Mouse (Mus musculus): ENCODE measurements around the gene Olfr209.
A peak's percentile ranks its signal among the peaks of the same experiment; 100 is the strongest.
"Not testable (repeated sequence)": the region's sequence is repeated elsewhere in the genome, so short reads cannot be mapped to it uniquely, and the experiment has no call there.

Gene Olfr209

GRCm38 (mm10) chr16:59363893-59364292 lies at the start of gene Olfr209:
Olfr209 (minus strand) TSS chr16:59363993.
- no peak for DNase-seq (ENCODE audit: low read depth, low spot score)

DNA sequence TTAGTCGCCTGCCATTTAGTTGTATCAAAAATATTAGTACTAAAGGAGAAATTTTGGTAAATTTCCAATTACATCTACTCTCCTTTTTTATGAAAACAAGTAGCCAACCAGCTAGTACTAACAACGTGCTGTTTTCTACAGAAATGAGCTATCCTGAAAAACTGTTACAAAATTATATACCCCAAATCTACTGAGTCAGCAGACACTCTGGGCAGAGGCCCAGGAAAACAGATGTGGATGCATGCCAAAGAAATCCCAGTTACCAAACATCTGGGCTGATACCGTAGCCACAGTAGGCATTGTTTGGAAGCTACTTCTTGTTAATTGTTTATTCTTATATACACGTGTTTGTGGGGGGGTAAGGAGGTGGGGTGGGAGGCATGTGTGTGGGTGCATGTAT lies 49.7 kb upstream of the Olfr209 start:
- DNase-seq (ENCODE audit: low read depth, low spot score): no peak

- DNase-seq (ENCODE audit: low read depth, low spot score): no peak
These were observed 46.0 kb upstream of the Olfr209 start for GRCm38 (mm10) chr16:59409800-59410199.

DNA sequence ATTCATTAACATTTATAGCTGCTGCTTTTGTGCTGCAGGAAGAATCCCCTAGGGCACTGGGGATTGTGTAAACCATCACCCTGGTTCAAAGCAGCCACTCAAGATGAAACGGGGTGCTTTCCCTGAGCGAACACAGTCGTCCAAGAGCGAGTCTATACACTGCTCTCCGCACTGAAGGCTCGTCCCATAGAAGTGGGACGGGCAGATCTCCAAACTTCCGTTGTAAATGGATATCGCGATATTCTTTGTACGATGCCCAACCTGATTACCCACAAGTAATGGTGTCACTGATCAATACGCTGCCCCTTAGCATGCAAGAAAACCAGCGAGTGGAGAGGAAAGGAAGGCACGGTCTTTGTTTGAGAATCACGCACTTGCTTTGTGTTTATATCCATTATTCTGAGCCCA lies 45.6 kb upstream of the Olfr209 start:
- DNase-seq (ENCODE audit: low read depth, low spot score): no peak

- no peak for DNase-seq (ENCODE audit: low read depth, low spot score)
These were observed 43.2 kb upstream of the Olfr209 start, which contains the start of gene Gabrr3 for GRCm38 (mm10) chr16:59407032-59407431. Gabrr3 (plus strand) TSS chr16:59407332.

- DNase-seq (ENCODE audit: low read depth, low spot score): no peak
These were observed 41.0 kb upstream of the Olfr209 start for GRCm38 (mm10) chr16:59404798-59405197.

GRCm38 (mm10) chr16:59403684-59404083 lies 39.9 kb upstream of the Olfr209 start:
- DNase-seq (ENCODE audit: low read depth, low spot score): peak; percentile 34

DNA sequence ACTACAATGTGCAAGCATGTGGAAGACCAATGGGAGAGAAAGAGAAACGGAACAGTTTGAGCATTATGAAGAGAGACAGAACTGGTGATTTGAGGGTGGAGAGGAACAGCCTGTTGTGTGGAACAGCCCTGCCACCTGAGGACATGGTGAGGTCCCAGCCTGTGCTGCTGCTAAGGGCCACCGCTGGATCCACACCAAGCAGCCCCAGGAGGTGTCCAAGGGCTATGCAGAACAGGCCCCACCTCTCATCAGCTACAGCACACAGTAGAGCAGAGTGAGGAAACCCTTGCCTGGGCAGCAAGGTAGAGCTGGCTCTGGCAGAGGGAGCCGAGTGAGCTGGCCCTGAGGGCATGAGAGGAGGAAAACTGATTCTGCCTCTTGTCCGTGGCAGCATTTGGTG lies 38.2 kb upstream of the Olfr209 start:
- no peak for DNase-seq (ENCODE audit: low read depth, low spot score)

DNA sequence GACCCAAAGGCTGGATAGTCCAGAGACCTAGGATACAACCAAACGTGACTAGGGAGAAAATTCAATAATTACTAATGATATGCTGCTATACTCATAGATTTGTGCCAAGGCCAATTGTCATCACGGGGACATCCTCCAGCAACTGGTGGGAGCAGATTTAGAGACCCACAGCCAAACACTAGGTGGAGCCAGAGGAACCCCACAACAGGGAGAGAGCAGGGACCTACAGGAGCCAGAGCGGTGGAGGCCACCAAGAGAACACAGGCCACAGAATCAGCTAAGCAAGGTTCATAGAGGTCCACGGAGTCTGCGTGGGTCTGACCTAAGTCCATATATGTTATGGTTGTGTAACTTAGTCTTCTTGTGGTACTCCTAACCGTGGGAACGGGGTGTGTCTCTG lies 37.3 kb upstream of the Olfr209 start:
- DNase-seq (ENCODE audit: low read depth, low spot score): no peak

- DNase-seq (ENCODE audit: low read depth, low spot score): no peak
These were observed 29.5 kb upstream of the Olfr209 start for GRCm38 (mm10) chr16:59393300-59393699.

- no peak for DNase-seq (ENCODE audit: low read depth, low spot score)
These were observed 14.6 kb downstream of the Olfr209 start, which contains the start of gene Olfr206 for GRCm38 (mm10) chr16:59349146-59349545. Olfr206 (minus strand) TSS chr16:59349246.

DNA sequence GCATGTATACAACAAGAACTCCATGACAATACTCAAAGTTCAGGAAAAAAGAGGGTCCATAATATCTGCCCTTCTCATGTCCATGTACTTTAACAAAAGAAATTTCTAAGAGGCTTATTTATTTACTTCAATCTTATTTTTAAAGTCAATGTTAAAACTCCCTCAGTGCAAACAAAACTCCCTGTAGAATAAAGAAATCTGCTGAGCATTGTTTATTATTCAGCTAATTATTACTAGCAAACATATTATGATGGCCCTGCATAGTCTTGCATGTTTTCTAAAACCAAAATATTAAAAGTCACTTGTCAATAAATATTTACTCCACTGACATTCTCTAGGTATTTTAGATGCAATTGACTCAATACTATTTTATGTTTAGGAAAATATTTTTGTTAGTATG lies 32.8 kb downstream of the Olfr209 start, which contains the start of gene Olfr205:
Gene Olfr205, minus strand, starts transcription at position 101 of the 400 bp plus-strand sequence.
- DNase-seq (ENCODE audit: low read depth, low spot score): no peak

DNA sequence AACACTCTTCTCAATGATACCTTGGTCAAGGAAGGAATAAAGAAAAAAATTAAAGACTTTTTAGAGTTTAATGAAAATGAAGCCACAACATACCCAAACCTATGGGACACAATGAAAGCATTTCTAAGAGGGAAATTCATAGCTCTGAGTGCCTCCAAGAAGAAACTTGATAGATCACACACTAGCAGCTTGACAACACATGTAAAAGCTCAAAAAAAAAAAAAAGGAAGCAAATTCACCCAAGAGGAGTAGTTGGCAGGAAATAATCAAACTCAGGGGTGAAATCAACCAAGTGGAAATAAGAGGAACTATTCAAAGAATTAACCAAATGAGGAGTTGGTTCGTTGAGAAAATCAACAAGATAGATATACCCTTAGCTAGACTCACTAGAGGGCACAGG lies 40.5 kb downstream of the Olfr209 start:
- not testable (repeated sequence) for DNase-seq (ENCODE audit: low read depth, low spot score)

DNA sequence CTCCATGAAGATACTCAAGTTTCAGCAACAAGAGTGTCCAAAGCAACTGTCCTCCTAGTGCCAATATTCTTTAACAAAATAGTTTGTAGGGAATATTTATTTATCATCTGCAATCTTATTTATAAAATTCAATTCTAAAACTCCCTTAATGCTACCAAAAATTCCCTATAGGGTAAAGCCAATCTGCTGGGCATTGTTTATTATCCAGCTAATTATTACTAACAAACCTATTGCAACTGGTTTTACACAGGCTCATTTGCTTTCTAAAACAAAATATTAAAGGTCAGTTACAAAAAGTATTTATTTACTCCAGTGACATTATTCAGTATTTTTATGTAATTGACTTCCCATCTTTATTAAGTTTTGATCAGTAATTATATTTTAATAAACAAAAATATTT lies 45.6 kb downstream of the Olfr209 start, which contains the start of gene Olfr204:
Gene Olfr204, minus strand, starts transcription at position 101 of the 400 bp plus-strand sequence.
- no peak for DNase-seq (ENCODE audit: low read depth, low spot score)
